Mouse (Mus musculus) lung, embryonic 16.5 days (tissue): ENCODE measurements at regions not wholly inside any gene's neighbourhood (a gene's known extent, or its start where the extent isn't known, plus 50 kb on each side); places are given as distances from the start of the nearest gene placed in this dataset.

ENCODE experiments used
- ATAC-seq: fragments of 200-750 bp; cut with Nextera tagmentation; 2 replicates; pipeline ENCODE4 v1.8.0; 2017; ENCODE audit warnings: low read depth, mild to moderate bottlenecking, moderate library complexity
- H3K27ac ChIP-seq: fragments of 300-500 bp; sonication (generic); 2 replicates; pipeline ENCODE4 v1.5.1; 2014; ENCODE audit warnings: mild to moderate bottlenecking, control low read depth, low read length
- H3K27me3 ChIP-seq: fragments of 300-500 bp; sonication (generic); 2 replicates; pipeline ENCODE4 v1.6.1; 2014; ENCODE audit warnings: low read depth, low read length, mixed read lengths; ENCODE audit not compliant: control insufficient read depth, insufficient read depth
- H3K36me3 ChIP-seq: fragments of 300-500 bp; sonication (generic); 2 replicates; pipeline ENCODE4 v1.6.1; 2014; ENCODE audit warnings: low read length; ENCODE audit not compliant: control insufficient read depth, insufficient read depth
- H3K4me1 ChIP-seq: fragments of 300-500 bp; sonication (generic); replicated peaks from 2 replicates; pipeline ENCODE4 v1.6.1; 2014; ENCODE audit warnings: low read length, mixed read lengths; ENCODE audit not compliant: control insufficient read depth, insufficient read depth
- H3K4me2 ChIP-seq: fragments of 300-500 bp; sonication (generic); 2 replicates; pipeline ENCODE4 v1.6.1; 2014; ENCODE audit warnings: low read depth, low read length, control low read depth
- H3K4me3 ChIP-seq: fragments of 300-500 bp; sonication (generic); 2 replicates; pipeline ENCODE4 v1.5.1; 2014; ENCODE audit warnings: mild to moderate bottlenecking, low read length, control low read depth
- H3K9ac ChIP-seq: fragments of 300-500 bp; sonication (generic); 2 replicates; pipeline ENCODE4 v1.6.1; 2014; ENCODE audit warnings: low read length, control low read depth
- H3K9me3 ChIP-seq: fragments of 300-500 bp; sonication (generic); 2 replicates; pipeline ENCODE4 v1.6.1; 2016; ENCODE audit warnings: low read length; ENCODE audit not compliant: control insufficient read depth
- WGBS: fragments of 180-500 bp; shearing (Covaris S2); extraction: QIAGEN DNeasy Blood & Tissue Kit; methylation state at CpG from one replicate; pipeline ENCODE4 v1.1.7; 2014; 5-methylcytosine and 5-hydroxymethylcytosine counted together

GRCm38 (mm10) chr10:84111502-84111901, 328.9 kb downstream of the Nuak1 start:
- Histone ChIP-seq H3K4me1 (no peaks in the 10 kb centered on the region), H3K4me2 (no peak overlapping the region), H3K4me3 (no peak overlapping the region), H3K9ac (no peak overlapping the region), H3K36me3 (no peaks in the 10 kb centered on the region), H3K27ac (no peak overlapping the region), H3K27me3 (no peaks in the 10 kb centered on the region), H3K9me3 (no peaks in the 10 kb centered on the region)
- 40% methylated on average over 5 of the region's 5 CpGs for WGBS
- ATAC-seq = no peak

- no peak overlapping the region for H3K27ac ChIP-seq
- WGBS = 66% methylated on average over 5 of the region's 5 CpGs
- no peaks in the 10 kb centered on the region for H3K36me3 ChIP-seq
These were observed 328.5 kb downstream of the Nuak1 start for GRCm38 (mm10) chr10:84111909-84112308.

GRCm38 (mm10) chr10:84119952-84120550, 320.3 kb downstream of the Nuak1 start:
- H3K27ac ChIP-seq = peak overlapping the region; percentile 17; the same call in 1 of the 2 replicates
- no peaks in the 10 kb centered on the region for H3K9me3 ChIP-seq
- no peak overlapping the region for H3K4me3 ChIP-seq
- no peaks in the 10 kb centered on the region for H3K27me3 ChIP-seq
- H3K4me1 ChIP-seq = no peaks in the 10 kb centered on the region
- H3K9ac ChIP-seq = no peak overlapping the region
- WGBS = 77% methylated on average over 8 of the region's 8 CpGs
- no peak overlapping the region for H3K4me2 ChIP-seq
- ATAC-seq = peak; percentile 74
- H3K36me3 ChIP-seq = no peaks in the 10 kb centered on the region

More at GRCm38 (mm10) chr10:84111909-84112308, 328.5 kb downstream of the Nuak1 start:
- H3K9me3 ChIP-seq = no peaks in the 10 kb centered on the region
- H3K4me2 ChIP-seq = no peak overlapping the region
- H3K9ac ChIP-seq = no peak overlapping the region
- H3K27me3 ChIP-seq = no peaks in the 10 kb centered on the region
- no peaks in the 10 kb centered on the region for H3K4me1 ChIP-seq
- ATAC-seq = no peak
- H3K4me3 ChIP-seq = no peak overlapping the region

GRCm38 (mm10) chr10:84137019-84137658, 303.3 kb downstream of the Nuak1 start:
- Histone ChIP-seq H3K27ac (peak overlapping the region; percentile 79), H3K4me1 (no peaks in the 10 kb centered on the region; the same call in 1 of the 2 replicates), H3K36me3 (no peaks in the 10 kb centered on the region), H3K9me3 (no peaks in the 10 kb centered on the region), H3K4me3 (no peak overlapping the region), H3K27me3 (no peaks in the 10 kb centered on the region), H3K4me2 (no peak overlapping the region), H3K9ac (no peak overlapping the region)
- peak; percentile 97 for ATAC-seq
- WGBS = 51% methylated on average over 4 of the region's 4 CpGs

- H3K27ac ChIP-seq = peak overlapping the region; percentile 78
- H3K27me3 ChIP-seq = no peaks in the 10 kb centered on the region
- H3K4me3 ChIP-seq = no peak overlapping the region
- 0 out of 2 replicates have a peak overlapping the region, but pooled peaks have one; percentile 3 for H3K4me2 ChIP-seq
- H3K9me3 ChIP-seq = no peaks in the 10 kb centered on the region
- H3K4me1 ChIP-seq = peaks cover 15% of the 10 kb centered on the region
- no peaks in the 10 kb centered on the region for H3K36me3 ChIP-seq
- 28% methylated on average over 8 of the region's 8 CpGs for WGBS
- ATAC-seq = peak; percentile 68
- no peak overlapping the region for H3K9ac ChIP-seq
These were observed 297.5 kb downstream of the Nuak1 start for GRCm38 (mm10) chr10:84142741-84143454.

- Histone ChIP-seq H3K4me1 (peaks cover 15% of the 10 kb centered on the region), H3K9me3 (no peaks in the 10 kb centered on the region), H3K9ac (no peak overlapping the region), H3K27ac (peak overlapping the region; percentile 78), H3K4me2 (no peak overlapping the region), H3K4me3 (no peak overlapping the region), H3K36me3 (no peaks in the 10 kb centered on the region), H3K27me3 (no peaks in the 10 kb centered on the region)
- peak; percentile 92 for ATAC-seq
- 8% methylated on average over 5 of the region's 5 CpGs for WGBS
These were observed 296.6 kb downstream of the Nuak1 start for GRCm38 (mm10) chr10:84143674-84144343.

- Histone ChIP-seq H3K4me2 (no peak overlapping the region), H3K27ac (peak overlapping the region; percentile 75), H3K36me3 (no peaks in the 10 kb centered on the region), H3K4me3 (no peak overlapping the region), H3K9ac (no peak overlapping the region), H3K27me3 (no peaks in the 10 kb centered on the region), H3K4me1 (peaks cover 15% of the 10 kb centered on the region), H3K9me3 (no peaks in the 10 kb centered on the region)
- no peak; the same call in 1 of the 2 replicates for ATAC-seq
These were observed 296.1 kb downstream of the Nuak1 start for GRCm38 (mm10) chr10:84144344-84144687.

GRCm38 (mm10) chr10:84147305-84147984, 293.0 kb downstream of the Nuak1 start:
- Histone ChIP-seq H3K27me3 (no peaks in the 10 kb centered on the region), H3K4me2 (no peak overlapping the region), H3K4me1 (peaks cover 15% of the 10 kb centered on the region), H3K4me3 (no peak overlapping the region), H3K36me3 (no peaks in the 10 kb centered on the region), H3K9me3 (no peaks in the 10 kb centered on the region), H3K27ac (no peak overlapping the region), H3K9ac (no peak overlapping the region)
- no peak for ATAC-seq
- WGBS = 80% methylated on average over 2 of the region's 2 CpGs
